Mouse (Mus musculus) layer of hippocampus, adult 18-20 months (tissue): Measurements from ENCODE around the gene Cdkn1c. TPM values are rescaled to one million over a fixed set of nuclear protein-coding genes. Genes with fewer than 3 reads are reported as not detected.

Experiments
- DNase-seq, 2 experiments: peaks; one replicate each; pipeline ENCODE4 v3.0.0; 2022; ENCODE audit warnings: low spot score in 2 of 2
- total RNA-seq, 2 experiments: library from RNA; stranded (reverse); gene quantifications; 2 replicates each; pipeline ENCODE4 v1.2.3; 2021

Gene Cdkn1c
- total RNA-seq, 2 experiments from 2014 or later = 4.6 to 7.4 TPM

DNA sequence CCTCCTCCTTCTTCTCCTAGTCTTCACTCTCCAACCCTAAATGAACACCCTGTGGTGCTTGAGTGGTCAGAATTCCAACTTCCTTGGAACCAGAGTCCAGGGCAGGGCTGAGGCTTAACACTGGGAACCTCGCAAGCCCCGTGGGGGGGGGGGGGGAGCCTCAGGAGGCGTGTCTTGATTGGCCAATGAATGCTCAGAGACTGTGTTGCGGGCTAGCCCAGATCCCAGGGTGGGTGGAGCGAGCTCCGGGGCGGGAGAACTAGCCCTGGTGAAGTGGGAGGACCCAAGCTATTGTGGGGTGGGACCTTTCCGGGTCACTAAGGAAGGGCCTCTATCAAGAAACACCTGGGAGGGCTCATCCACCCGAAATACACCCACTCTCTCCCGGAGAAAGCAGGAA is 14.0 kb upstream of the Cdkn1c start:
- no peak for DNase-seq

- no peak for DNase-seq
Measured at GRCm38 (mm10) chr7:143473347-143474101, 12.7 kb upstream of the Cdkn1c start, which contains the start of gene Slc22a18. Slc22a18 (plus strand) TSS chr7:143473736.

DNA sequence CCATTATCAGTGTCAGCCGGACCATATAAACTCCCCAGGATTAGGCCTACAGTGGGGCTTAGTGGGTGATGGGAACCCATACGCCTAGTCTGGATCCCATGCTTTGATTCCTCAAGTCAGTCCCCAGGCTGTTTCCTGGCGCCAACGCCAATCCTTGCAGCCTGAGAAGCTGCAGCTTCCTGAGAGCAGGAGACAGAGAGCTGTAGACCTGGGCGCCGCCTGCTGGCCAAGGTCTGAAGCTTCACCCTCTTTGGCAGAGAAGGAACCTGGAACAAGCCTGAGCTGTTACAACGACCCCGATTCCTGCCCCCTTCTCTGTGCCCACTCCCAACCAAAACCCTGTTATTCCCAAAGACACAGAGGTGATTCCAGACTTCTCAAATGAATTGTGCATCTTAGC is 9.1 kb upstream of the Cdkn1c start:
- peak; percentile 53 to 69 for DNase-seq

- no peak for DNase-seq
Measured at GRCm38 (mm10) chr7:143467714-143468113, 6.9 kb upstream of the Cdkn1c start.

DNA sequence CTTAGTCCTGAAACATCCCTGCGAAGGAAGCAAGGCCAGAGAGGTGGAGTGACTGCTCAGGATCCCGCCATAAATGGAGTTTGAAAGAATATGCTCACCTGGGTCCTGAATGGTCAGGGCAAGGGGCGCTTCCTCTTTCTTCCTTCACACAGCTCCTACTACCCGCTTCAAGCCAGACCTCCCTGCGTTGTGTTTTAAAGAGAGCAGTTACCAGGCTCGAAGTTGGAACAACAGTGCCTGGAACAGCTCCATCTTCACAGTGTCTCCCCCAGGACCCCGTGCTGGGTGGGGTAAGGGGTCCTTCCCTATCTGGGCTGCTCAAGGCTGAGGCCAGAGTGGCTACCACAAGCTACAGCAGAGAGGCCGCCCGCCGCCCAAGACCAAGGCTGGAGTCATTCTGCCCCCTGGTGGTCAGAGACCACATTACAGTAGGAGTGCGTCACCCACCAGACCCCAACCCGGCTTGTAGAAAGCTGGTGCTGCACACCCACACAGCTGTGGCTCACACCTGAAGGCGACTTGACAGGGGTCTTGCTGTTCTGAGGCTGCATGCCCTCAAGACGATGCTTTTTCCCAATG is 5.3 kb upstream of the Cdkn1c start:
- peak; percentile 51 to 85 for DNase-seq

DNA sequence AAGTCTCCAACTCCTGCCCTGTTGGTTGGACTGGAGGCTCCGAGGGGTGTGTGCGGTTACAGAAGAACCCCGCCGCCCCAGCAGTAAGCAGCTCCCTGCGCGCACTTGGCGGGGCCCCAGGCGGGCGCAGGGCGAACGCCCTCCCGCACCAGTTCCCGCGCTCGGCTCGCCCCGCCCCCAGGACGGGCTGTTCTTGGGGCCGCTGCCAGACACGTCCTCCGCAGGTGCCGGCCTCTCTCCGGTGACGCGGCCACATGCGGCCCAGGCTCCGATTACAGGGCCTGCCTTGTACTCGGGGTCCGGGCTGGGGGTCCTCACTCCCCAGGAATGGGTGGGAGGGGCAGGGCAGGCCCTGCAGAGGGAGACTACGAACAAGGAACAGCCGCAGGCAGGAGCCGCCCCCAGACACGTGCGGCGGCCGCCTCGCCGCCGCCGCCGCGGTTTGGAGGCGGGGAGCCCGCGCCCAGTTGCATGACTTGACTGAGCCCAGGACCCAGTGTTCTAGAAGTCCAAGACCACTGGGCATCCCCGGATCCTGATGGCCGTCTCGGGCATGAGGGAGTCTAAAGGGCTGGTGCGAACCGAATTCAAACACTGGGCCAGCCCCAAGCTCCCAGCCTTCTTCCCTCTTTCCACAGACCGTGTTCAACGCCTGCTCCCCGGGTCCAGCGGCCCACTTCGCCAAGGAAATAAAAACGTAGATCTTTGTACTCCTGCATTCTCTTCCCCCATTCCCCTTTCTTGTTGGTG is 4.1 kb upstream of the Cdkn1c start:
- no peak for DNase-seq

DNA sequence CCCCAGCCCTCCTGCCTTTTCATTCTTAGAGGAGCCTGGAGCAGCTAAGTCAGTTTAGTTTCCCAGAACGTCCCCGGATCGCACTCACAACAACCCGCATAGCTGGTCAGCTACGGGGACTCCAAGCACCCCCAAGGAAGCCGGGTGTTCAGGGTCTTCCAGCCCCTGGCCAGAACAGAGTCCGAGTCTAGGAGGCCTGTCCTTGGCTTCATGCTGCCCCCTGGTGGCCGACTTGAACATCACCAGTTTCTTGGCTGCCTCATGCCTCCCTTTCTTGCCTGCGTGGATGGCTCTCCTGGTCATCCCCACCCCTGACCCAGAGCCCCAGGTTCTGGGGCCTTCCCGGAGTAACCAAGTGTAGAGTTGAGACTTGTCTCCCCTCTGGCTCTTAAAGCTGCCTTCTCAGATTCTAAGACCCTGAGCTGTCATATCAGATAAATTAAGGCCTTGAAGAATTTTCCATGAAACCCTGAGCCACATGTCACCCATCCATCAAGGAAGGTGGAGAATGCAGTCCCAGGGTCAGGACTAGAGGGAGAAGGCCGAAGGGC is 3.1 kb upstream of the Cdkn1c start:
- DNase-seq = peak; percentile 50 to 65

GRCm38 (mm10) chr7:143462516-143462915 is 1.7 kb upstream of the Cdkn1c start:
- no peak for DNase-seq

- no peak for DNase-seq
Measured at GRCm38 (mm10) chr7:143461920-143462319, 1.1 kb upstream of the Cdkn1c start.

DNA sequence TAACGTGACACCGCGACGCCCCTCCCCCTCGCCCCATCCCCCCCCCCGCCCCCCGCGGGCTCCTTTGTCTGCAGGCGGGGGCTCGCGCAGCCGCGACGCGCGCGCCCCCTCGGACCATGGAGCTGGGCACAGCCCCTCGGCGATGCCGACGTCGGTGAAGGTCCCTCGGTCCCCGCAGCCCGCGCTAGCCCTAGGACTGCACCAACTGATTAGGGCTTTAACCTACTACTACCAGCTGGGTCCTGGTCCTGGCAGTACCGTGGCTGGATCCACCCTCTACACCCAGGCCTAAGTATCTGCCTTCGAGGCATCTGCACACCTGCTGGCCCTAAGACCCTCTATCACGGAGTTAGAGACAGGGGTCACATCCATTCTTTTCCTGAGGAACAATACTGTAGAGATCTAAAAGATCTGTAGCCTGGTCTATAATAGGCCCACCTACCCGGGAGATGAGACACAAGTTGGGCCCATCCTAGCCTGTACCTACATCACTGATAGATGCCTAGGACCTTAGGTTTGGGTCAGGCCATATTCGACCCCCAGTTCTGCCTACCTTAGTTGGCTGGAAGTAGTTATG is 532 bp upstream of the Cdkn1c start:
- no peak for DNase-seq

DNA sequence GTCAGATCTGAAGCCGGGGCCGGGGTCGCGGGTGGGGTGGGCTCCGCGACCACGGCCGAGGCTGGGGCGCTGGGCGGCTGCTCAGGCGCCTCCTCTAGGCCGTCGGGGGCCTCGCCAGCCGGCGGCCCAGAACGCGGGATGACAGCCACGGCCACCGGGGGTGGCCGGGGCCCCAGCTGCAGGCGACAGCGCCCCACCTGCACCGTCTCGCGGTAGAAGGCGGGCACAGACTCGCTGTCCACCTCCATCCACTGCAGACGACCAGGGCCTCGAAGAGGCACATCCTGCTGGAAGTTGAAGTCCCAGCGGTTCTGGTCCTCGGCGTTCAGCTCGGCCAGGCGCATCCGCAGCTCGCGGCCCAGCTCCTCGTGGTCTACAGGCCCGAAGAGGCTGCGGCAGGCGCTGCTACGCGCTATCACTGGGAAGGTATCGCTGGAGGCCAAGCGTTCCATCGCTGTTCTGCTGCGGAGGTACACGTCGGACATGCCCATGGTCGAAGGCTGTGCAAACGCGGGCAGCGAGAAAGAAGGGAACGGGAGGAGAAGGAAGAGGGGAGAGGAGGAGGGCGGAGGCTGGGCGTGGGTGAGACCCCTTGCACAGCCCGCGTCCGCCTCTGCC is 524 bp downstream of the Cdkn1c start:
- no peak for DNase-seq

GRCm38 (mm10) chr7:143459332-143460211 is 1.3 kb downstream of the Cdkn1c start:
- no peak for DNase-seq

DNA sequence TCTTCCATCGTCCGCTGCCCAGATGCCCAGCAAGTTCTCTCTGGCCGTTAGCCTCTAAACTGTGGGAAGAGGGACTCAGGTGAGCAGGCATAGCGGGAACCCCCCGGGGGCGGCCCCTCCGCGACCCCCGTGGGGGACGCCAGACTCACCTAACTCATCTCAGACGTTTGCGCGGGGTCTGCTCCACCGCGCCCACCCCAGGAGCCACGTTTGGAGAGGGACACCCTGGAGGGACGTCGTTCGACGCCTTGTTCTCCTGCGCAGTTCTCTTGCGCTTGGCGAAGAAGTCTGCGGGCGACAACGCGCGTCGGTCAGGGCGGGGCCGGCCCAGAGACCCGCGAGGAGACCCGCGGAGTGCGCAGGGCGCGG is 1.9 kb downstream of the Cdkn1c start:
- no peak for DNase-seq

GRCm38 (mm10) chr7:143447130-143447529 is 13.7 kb downstream of the Cdkn1c start:
- DNase-seq = no peak

- DNase-seq = no peak
Measured at GRCm38 (mm10) chr7:143445651-143446460, 15.0 kb downstream of the Cdkn1c start.

DNA sequence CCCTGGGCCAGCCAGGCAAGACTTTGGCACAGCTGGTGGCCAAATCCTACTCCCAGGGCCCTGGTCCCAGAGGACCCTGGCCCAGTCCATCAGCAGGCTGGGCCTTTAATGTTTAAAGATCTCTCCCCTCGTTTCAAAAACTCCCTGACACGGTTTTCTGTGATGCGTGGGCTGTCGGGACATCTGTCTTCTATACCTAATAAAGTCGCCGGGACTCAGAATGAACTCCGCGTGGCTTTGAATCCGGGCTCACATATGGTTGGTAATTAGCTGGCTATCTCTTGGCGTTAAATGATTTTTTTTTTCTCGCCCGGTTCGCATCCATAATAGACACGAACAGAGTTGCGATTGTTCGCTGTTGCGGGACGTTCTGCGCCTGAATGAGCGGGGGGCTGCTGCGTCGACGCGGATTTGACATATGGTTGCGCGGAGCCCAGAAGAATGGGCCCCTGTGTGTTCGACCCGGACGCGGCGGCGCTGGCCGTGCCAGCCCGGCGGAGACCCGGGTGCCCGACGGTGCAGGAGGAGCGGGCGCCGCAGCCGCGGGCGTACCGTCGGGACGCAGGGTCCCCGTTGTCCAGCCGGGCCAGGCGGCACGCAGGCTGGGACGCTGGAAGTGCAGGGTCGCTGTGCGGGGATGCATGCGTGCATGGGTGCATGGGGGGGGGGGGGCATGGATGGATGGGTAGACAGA is 15.7 kb downstream of the Cdkn1c start:
- no peak for DNase-seq

DNA sequence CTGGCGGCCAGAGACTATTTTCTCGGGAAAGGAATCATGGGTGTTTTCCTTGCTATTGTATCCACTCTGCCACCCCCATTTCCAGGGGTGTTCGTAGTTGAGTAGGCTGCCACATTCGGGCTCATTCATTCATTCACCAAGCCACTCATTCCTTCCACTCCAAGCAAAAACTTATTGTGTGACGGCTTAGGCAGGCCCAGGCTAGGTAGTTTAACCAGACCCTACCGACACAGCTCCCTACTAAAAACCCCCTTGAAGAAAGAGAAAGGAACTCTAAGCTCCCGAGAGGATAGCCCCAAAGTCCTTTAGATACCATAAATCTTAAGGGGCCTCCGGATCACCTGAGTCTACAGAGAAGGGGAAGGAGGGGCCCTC is 16.3 kb downstream of the Cdkn1c start:
- no peak for DNase-seq

- no peak for DNase-seq
Measured at GRCm38 (mm10) chr7:143438965-143439364, 21.9 kb downstream of the Cdkn1c start.
